Mouse (Mus musculus) c-Kit-negative CD71-positive TER-119-positive erythroid progenitor cells, embryonic 14.5 days (primary cell): Measurements from ENCODE around the gene Slamf1.

Source experiments
- DNase-seq: peaks from one replicate; pipeline ENCODE4 v3.0.0-alpha.2; 2013; ENCODE audit warnings: low read depth, low spot score

Gene Slamf1

GRCm38 (mm10) chr1:171766898-171767297 lies at the start of gene Slamf1:
Gene Slamf1 (plus strand): TSS chr1:171767127.
- no peak for DNase-seq

GRCm38 (mm10) chr1:171731195-171731594 lies 35.7 kb upstream of the Slamf1 start:
- DNase-seq, result no peak

GRCm38 (mm10) chr1:171734898-171735297 lies 32.0 kb upstream of the Slamf1 start:
- no peak for DNase-seq

- DNase-seq, result no peak
Measured at GRCm38 (mm10) chr1:171748127-171748969, 18.6 kb upstream of the Slamf1 start.

DNA sequence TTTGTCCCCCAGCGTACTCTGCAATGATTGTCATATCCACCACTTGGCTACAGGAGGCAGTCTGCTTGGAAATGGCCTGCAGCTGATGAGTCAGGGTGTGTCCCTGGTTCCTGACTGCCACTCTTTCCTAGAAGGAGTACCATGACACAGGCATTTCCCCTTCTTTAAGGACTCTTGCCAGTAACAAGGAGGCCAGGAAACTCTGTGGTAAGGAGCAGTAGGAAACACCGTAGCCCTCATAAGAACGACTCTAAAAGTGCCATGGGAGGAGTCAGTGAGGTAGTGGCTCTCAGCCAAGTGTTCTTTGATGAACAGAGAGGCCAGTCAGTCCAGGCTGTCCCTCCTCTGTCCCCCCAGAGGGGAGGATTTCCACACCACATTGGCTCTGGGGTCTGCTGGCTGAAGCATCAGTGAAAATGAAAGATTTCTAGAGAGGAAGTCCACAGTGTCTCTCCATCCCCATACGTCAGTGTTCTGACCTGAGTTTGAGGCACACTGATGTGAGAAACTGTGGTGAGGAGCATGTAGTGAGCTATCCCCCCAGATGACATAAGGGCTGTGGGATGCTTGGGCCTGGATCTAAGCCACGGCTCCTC lies 5.0 kb upstream of the Slamf1 start:
- DNase-seq, result no peak

GRCm38 (mm10) chr1:171770996-171771395 lies 4.1 kb downstream of the Slamf1 start:
- DNase-seq, result no peak

DNA sequence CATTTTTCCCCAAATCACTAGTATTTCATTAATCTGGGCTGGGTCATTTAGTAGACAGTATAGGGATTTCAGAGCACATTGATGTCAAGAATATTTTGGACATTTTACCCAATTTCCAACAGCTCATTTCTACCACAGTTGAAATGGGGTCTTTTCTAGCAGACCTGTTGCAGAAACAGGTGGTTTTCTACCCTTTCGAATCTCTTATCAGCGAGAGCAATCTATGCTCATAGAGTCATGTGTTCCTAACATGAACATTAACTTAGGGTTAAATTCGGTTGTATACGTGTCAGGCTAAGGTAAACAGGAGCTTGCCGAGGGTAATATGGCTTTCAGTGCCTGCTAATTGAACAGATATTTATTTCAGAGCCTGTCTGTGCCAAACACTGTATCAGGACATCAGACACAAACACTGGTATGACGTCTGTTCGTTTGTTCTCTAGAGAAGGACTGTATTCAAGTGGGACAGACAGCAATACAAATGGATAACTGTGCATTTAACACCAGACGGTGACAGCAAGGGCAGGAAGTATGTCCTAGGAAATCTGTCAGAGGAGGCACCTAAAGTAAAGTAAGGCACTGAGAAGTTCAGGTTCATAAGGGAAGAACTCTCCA lies 5.3 kb downstream of the Slamf1 start:
- no peak for DNase-seq

- no peak for DNase-seq
Measured at GRCm38 (mm10) chr1:171773232-171773989, 6.5 kb downstream of the Slamf1 start.

- no peak for DNase-seq
Measured at GRCm38 (mm10) chr1:171774266-171774665, 7.3 kb downstream of the Slamf1 start.

- DNase-seq, result no peak
Measured at GRCm38 (mm10) chr1:171774678-171775077, 7.8 kb downstream of the Slamf1 start.

GRCm38 (mm10) chr1:171775781-171776180 lies 8.9 kb downstream of the Slamf1 start:
- no peak for DNase-seq

GRCm38 (mm10) chr1:171777026-171777425 lies 10.1 kb downstream of the Slamf1 start:
- DNase-seq, result no peak

- DNase-seq, result peak; percentile 42
Measured at GRCm38 (mm10) chr1:171782287-171782915, 15.5 kb downstream of the Slamf1 start.

DNA sequence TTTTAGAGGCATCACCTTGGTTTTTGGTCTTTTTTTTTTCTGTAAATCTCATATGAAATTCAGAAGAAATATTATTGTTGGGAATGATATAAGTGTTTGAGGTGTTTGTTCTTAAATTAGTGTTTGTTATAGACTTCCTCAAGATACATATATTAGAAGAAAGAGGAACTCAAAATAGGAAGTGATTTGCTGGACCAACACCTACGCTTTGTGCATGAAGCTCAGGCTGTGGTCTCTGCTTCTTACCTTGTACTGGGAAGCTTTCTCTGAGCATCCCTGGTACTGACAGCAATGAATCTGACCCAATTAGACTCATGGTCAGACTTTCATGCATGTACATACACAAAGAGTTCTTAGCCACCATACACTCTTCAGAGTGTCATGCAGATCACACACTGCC lies 18.9 kb downstream of the Slamf1 start:
- DNase-seq, result no peak

DNA sequence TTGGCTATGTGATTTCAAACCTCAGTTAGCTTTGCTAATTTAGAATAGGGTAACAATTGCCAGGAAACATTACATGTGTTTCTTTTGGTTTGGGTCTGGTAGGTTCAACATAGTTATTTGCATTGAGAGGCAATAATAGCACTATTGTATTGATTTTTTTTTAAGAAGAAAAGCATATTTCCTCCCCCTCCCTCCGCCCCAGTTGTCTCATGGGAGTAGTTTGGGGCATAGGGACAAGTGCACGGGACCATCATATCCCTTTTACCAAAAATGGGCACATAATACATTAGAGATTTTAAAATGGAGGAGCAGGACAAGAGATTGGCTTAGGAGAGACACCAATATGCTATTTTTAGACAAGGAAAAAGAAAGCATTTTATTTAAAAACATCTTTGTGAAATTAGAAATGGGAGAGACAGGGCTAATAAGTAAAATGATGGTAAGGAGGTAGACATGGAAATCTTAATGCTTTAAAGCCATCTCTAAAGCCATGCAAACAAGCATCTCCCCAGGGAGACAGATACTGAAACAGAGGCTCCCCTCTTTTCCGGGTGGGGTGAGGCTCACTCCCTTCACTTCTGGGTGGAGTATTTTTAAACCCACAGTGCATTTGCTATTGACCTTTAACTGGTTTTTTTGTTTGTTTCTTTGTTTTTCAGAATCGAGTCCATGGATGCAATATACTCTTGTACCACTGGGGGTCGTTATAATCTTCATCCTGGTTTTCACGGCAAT lies 20.5 kb downstream of the Slamf1 start:
- no peak for DNase-seq

DNA sequence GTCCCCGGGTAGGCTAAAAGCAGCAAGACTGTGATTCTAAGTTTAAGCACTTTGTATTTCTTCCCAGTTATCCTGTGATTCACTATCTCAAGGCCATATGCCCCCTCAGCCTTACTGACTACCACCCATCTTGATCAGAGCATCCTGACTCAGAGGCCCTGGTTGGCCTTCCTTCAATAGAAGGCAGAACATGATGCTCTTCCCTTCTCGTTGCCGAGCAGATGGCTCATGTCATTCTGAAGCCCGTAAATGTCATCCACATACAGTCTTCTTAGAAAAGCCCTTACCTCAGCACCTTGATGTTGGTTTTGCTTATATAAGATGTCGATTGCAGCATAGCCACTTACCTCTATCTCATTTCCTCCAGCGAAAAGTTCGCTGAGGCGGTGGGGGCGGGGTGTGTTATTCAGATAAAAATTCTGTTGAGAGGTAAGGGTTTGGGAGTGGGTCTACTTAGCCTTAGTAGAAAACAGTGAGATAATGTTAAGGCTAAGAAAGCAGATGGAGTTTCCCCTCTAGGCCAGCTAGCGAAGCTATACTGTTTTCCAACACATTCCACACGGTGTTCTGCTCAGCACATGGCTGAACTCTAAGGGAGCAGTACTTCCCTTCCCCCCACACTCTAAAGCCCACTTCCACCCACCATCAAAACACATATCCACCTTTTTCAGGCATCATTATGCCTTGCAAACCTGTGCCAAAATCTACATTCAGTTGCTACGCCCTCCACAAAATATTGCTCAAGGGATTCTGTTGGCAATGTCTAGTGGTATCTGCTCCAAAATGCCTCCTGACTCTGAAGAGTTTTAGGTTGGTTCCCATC lies 21.7 kb downstream of the Slamf1 start:
- no peak for DNase-seq

GRCm38 (mm10) chr1:171789407-171789806 lies 22.5 kb downstream of the Slamf1 start:
- no peak for DNase-seq

- no peak for DNase-seq
Measured at GRCm38 (mm10) chr1:171791491-171791890, 24.6 kb downstream of the Slamf1 start.

GRCm38 (mm10) chr1:171796185-171796584 lies 29.3 kb downstream of the Slamf1 start:
- DNase-seq, result no peak

- no peak for DNase-seq
Measured at GRCm38 (mm10) chr1:171797840-171798239, 30.9 kb downstream of the Slamf1 start.
